Mouse (Mus musculus): ENCODE data around the gene Dgcr6. TPM values are rescaled to one million over a fixed set of nuclear protein-coding genes. Genes with fewer than 3 reads are reported as not detected.

Dgcr6 gene
- polyA plus RNA-seq, 1 experiment, result 142 TPM

DNA sequence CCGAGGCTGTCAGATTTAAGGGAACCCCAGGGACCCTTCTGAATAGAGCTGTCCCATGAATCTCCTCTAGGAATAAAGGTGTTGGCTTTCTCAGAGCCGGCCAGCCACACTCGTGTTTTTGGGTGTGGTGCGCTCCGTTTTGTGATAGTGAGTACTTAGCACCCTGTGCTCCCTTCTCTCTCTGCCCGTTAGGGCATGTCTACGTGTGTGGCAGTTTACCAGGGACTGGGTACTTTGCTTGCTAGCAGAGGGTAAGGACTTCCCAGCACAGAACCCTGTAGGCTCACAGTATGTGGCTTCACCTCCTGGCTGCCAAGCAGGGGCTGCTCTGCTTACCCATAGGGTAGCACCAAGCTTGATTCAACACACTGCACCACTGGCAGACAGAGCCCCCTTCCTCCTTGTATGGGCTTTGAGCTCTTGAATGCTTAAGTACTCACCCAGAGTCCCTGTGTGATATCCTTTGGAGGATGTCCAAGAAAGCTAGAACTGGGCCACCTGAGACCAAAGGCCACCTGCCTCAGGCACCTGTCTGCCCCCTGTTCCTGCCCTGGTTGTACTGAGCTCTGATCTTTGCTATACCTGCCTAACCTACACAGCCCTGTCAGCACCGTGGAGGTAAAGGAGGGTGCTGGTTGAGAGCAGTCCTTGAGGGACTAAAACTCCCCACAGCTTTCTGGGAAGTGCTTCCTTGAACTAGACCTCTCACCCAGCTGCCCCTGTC is 16.2 kb downstream of the Dgcr6 start:
- Histone ChIP-seq H3K27me3 (replicated peaks; ENCODE audit: control insufficient read depth, insufficient read depth, low read length) (no peaks in the 10 kb centered on the region), H3K4me1 (ENCODE audit: control insufficient read depth, insufficient read depth, low read length) (peaks cover 2% of the 10 kb centered on the region; the same call in 1 of the 2 replicates), H3K4me3 (ENCODE audit: insufficient read depth, low read depth, low read length) (no peak overlapping the region), H3K27ac (ENCODE audit: insufficient read depth, low read depth, low read length) (no peak overlapping the region), H3K36me3 (ENCODE audit: control insufficient read depth, insufficient read depth, low read length) (no peaks in the 10 kb centered on the region; the same call in 1 of the 2 replicates)
- no peak for TF ChIP-seq POLR2A (IDR thresholded peaks at IDR 0.05; ENCODE audit: low read depth, low read length)
- TF ChIP-seq CTCF (conservative IDR thresholded peaks at IDR 0.05; ENCODE audit: insufficient read depth, insufficient read length, low read depth, low read length), result no peak
- peak; percentile 46 for DNase-seq
- WGBS, result 74% methylated on average over 8 of the region's 8 CpGs

DNA sequence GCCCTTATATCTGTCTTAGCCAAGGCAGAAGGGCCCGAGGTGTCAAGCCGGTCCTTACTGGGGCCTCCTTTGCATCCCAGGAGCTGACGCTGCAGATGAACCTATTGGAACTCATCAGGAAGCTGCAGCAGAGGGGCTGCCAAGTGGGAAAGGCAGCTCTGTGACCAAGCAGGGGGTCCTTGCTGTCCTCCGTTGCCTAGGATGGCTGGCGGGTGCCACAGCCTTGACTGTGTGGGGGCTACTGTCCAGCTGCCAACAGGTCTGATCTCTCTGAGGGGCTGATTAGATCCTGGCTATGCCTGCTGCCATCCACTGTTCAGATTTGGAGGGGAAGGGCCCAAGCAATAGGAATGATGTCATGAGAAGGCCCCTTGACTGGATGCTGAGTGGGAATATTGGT is 18.1 kb downstream of the Dgcr6 start:
- H3K36me3 ChIP-seq (ENCODE audit: control insufficient read depth, insufficient read depth, low read length), result no peaks in the 10 kb centered on the region; the same call in 1 of the 2 replicates
- 87% methylated on average over 5 of the region's 5 CpGs for WGBS
- DNase-seq, result peak; percentile 9
- no peak overlapping the region for H3K27ac ChIP-seq (ENCODE audit: insufficient read depth, low read depth, low read length)
- H3K27me3 ChIP-seq (replicated peaks; ENCODE audit: control insufficient read depth, insufficient read depth, low read length), result no peaks in the 10 kb centered on the region
- peaks cover 16% of the 10 kb centered on the region for H3K4me1 ChIP-seq (ENCODE audit: control insufficient read depth, insufficient read depth, low read length)
- TF ChIP-seq CTCF (conservative IDR thresholded peaks at IDR 0.05; ENCODE audit: insufficient read depth, insufficient read length, low read depth, low read length) (no peak), POLR2A (IDR thresholded peaks at IDR 0.05; ENCODE audit: low read depth, low read length) (no peak)
- H3K4me3 ChIP-seq (ENCODE audit: insufficient read depth, low read depth, low read length), result no peak overlapping the region

DNA sequence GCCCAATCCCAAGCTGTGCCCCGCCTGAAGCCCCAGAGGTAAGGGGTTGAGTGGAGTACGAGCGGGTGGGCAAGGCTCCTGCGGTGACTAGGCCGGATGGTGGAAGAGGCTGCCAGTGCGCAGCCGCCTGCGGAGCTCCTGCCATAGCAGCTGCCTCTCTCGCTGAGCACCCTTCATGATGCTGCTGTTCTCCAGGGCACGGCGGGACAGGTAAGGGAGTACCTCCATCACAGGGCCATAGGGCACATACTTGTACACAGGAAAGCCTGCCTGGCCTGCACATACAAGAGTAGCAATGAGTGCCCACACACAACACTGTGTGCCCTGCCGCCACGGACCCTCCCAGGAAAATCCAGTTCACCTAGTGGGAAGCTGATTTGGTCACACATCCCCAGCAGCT is 19.4 kb downstream of the Dgcr6 start:
- Histone ChIP-seq H3K27ac (ENCODE audit: insufficient read depth, low read depth, low read length) (no peak overlapping the region), H3K36me3 (ENCODE audit: control insufficient read depth, insufficient read depth, low read length) (no peaks in the 10 kb centered on the region; the same call in 1 of the 2 replicates), H3K27me3 (replicated peaks; ENCODE audit: control insufficient read depth, insufficient read depth, low read length) (no peaks in the 10 kb centered on the region), H3K4me1 (ENCODE audit: control insufficient read depth, insufficient read depth, low read length) (peaks cover 17% of the 10 kb centered on the region), H3K4me3 (ENCODE audit: insufficient read depth, low read depth, low read length) (no peak overlapping the region)
- DNase-seq, result peak; percentile 10
- 96% methylated on average over 13 of the region's 13 CpGs for WGBS
- TF ChIP-seq CTCF (conservative IDR thresholded peaks at IDR 0.05; ENCODE audit: insufficient read depth, insufficient read length, low read depth, low read length) (no peak), POLR2A (IDR thresholded peaks at IDR 0.05; ENCODE audit: low read depth, low read length) (no peak)

DNA sequence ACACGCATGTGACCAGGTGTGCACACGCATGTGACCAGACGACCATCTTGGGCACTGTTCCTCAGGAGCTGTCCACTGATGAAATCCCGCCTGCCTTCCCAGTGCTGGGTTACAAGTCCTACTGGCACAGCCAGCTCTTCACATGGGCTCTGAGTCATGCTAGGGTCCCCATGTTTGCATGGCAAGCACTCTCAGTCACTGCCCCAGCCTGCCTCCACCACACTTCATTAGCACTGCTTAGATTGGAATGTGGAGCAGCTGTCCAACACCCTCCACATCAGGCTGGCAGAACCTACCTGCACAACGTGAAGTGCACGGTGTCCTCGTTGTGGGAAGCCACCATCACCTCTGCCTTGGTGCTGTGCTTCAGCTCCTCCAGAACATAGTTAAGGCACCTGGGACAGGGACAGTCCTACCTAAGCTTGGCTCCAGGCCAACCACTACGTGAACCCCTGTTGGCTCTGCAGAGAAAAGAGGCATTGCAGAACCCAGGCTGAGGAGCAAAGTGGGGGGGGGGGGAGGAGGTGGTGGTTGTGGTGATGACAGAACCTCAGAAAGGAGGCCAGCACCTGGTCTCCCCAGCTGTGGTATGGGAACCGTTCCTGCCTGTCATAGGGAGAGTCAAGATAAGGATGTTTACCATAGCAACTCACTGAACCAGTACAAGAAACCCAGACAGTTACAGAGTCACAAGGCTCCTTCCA is 20.8 kb downstream of the Dgcr6 start:
- TF ChIP-seq POLR2A (IDR thresholded peaks at IDR 0.05; ENCODE audit: low read depth, low read length) (no peak), CTCF (conservative IDR thresholded peaks at IDR 0.05; ENCODE audit: insufficient read depth, insufficient read length, low read depth, low read length) (no peak)
- Histone ChIP-seq H3K27ac (ENCODE audit: insufficient read depth, low read depth, low read length) (no peak overlapping the region), H3K27me3 (replicated peaks; ENCODE audit: control insufficient read depth, insufficient read depth, low read length) (no peaks in the 10 kb centered on the region), H3K4me3 (ENCODE audit: insufficient read depth, low read depth, low read length) (no peak overlapping the region), H3K36me3 (ENCODE audit: control insufficient read depth, insufficient read depth, low read length) (no peaks in the 10 kb centered on the region; the same call in 1 of the 2 replicates), H3K4me1 (ENCODE audit: control insufficient read depth, insufficient read depth, low read length) (peaks cover 17% of the 10 kb centered on the region)
- peak; percentile 13 for DNase-seq
- WGBS, result 67% methylated on average over 9 of the region's 9 CpGs

DNA sequence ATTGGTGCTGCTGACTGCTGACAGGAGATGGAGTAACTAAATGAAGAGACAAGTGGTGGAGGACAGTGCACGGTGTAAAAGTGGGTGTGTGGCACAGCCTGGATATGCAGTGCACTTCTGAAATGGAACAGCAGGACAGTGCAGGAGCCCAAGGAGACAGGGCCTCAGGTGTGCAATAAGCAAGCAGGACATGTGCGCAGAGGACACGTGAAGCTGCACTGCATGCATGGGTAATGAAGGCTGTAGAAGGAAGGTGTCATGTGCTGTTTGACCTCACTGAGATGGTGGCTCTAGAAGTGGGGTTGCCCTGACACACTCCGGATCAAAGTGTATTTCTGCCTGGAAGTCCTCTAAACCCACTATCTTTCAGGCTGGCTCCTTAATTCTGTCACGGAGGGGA is 22.0 kb downstream of the Dgcr6 start:
- H3K36me3 ChIP-seq (ENCODE audit: control insufficient read depth, insufficient read depth, low read length), result no peaks in the 10 kb centered on the region; the same call in 1 of the 2 replicates
- H3K27ac ChIP-seq (ENCODE audit: insufficient read depth, low read depth, low read length), result peak overlapping the region; percentile 69
- peaks cover 17% of the 10 kb centered on the region for H3K4me1 ChIP-seq (ENCODE audit: control insufficient read depth, insufficient read depth, low read length)
- H3K4me3 ChIP-seq (ENCODE audit: insufficient read depth, low read depth, low read length), result no peak overlapping the region
- peak; percentile 69 for DNase-seq
- 48% methylated on average over 5 of the region's 5 CpGs for WGBS
- no peaks in the 10 kb centered on the region for H3K27me3 ChIP-seq (replicated peaks; ENCODE audit: control insufficient read depth, insufficient read depth, low read length)
- no peak for TF ChIP-seq CTCF (conservative IDR thresholded peaks at IDR 0.05; ENCODE audit: insufficient read depth, insufficient read length, low read depth, low read length)
- TF ChIP-seq POLR2A (IDR thresholded peaks at IDR 0.05; ENCODE audit: low read depth, low read length), result no peak

DNA sequence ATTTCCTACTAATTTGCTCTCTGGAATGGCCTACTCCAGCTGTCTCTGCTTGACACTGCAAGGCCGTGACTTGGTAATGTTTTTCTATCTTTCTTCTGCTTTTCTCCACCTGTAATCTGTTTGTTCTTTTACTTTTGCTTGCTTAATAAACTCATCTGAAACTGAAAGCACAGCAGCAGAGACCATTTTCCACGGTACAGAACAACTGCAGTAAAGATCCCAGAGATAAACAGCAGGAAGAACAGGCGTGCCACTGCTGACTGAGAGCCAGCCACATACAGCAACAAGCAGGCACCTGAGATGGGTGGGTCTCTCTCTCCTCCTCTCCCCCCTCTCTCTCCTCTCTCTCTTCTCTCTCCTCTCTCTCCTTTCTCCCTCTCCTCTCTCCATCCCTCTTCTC is 22.5 kb downstream of the Dgcr6 start:
- H3K27me3 ChIP-seq (replicated peaks; ENCODE audit: control insufficient read depth, insufficient read depth, low read length), result no peaks in the 10 kb centered on the region
- H3K4me1 ChIP-seq (ENCODE audit: control insufficient read depth, insufficient read depth, low read length), result peaks cover 17% of the 10 kb centered on the region
- H3K36me3 ChIP-seq (ENCODE audit: control insufficient read depth, insufficient read depth, low read length), result no peaks in the 10 kb centered on the region; the same call in 1 of the 2 replicates
- peak; percentile 22 for DNase-seq
- WGBS, result 46% methylated on average over 3 of the region's 3 CpGs
- H3K27ac ChIP-seq (ENCODE audit: insufficient read depth, low read depth, low read length), result peak overlapping the region; percentile 69
- no peak for TF ChIP-seq POLR2A (IDR thresholded peaks at IDR 0.05; ENCODE audit: low read depth, low read length)
- no peak for TF ChIP-seq CTCF (conservative IDR thresholded peaks at IDR 0.05; ENCODE audit: insufficient read depth, insufficient read length, low read depth, low read length)
- H3K4me3 ChIP-seq (ENCODE audit: insufficient read depth, low read depth, low read length), result no peak overlapping the region
